Comparison of ENCODE assay signal across 8 mouse cellular contexts in the genomic region with DNA sequence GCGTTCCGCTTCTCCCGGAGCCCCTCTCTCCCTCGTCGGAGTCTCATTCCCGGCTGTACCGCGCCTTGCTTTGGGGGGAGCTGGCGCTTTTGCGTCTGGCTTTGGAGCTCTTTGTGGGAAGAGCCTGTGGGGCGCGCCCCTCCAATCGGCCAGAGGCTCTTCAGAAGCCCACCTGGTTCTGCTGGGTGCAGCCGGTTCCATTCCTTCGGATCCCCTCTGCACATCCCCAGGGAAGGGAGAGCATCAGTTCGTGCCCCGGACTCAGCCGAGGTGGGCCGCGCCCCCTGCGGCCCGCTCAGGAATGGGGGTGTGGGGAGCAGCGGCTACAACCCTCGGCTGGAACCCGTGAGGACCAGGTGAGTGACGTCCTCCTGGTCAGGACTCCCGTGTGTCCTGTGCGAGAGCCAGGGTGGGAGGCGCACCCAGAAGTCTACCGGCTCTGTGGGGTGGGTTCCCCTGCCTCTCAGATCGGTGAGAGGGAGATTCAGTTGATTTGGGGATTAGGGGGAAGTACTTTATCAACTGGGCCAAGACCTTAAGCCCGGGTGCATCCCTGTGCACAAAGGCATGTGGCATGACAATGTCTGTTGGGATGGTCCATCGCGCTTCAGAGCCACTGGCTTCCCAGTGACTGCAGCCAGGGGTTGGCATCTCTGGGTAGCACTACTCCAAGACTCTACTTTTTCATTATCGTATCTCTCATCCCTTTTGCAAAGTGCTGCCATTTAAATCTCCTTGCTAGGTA. TPM values are rescaled to one million over a fixed set of nuclear protein-coding genes. Genes with fewer than 3 reads are reported as not detected.
DNase-seq lines count a peak whose midpoint lies in the region; ATAC-seq lines count a peak whose summit lies in the region.

No protein-coding gene starts in this region.

- ATAC-seq in hindbrain, embryonic 11.5 days (ENCODE audit: low FRiP score) = peak; percentile 70

- DNase-seq in cerebellum, postnatal 10 days = peak; percentile 21 to 65
- DNase-seq in cerebellum, postnatal 4 days (ENCODE audit: low spot score in 2 of 2) = no peak
- DNase-seq in right cerebral cortex, postnatal 4 days = peak; percentile 29
- no peak for DNase-seq in right cerebral cortex, postnatal 25 days
- peak; percentile 77 for DNase-seq in hindbrain, embryonic 11.5 days (ENCODE audit: low spot score)
- DNase-seq in midbrain, embryonic 10.5 days (ENCODE audit: low spot score) = no peak
- no peak for DNase-seq in urinary bladder, postnatal 10 days (ENCODE audit: low spot score)
- DNase-seq in spleen, adult 18-20 months = no peak

- no peaks in the 10 kb centered on the region for H3K27me3 ChIP-seq in hindbrain, embryonic 11.5 days (ENCODE audit: control insufficient read depth, insufficient read depth, low read length)
- no peaks in the 10 kb centered on the region for H3K27me3 ChIP-seq in midbrain, embryonic 10.5 days (ENCODE audit: low read depth, poor library complexity, severe bottlenecking)

- peak overlapping the region; percentile 92 for H3K4me2 ChIP-seq in hindbrain, embryonic 11.5 days (replicated peaks; ENCODE audit: low read depth, low read length)

- no peaks in the 10 kb centered on the region for H3K36me3 ChIP-seq in hindbrain, embryonic 11.5 days (ENCODE audit: control insufficient read depth, insufficient read depth, low read length)
- H3K36me3 ChIP-seq in midbrain, embryonic 10.5 days = no peaks in the 10 kb centered on the region

- peak overlapping the region; percentile 67 for H3K4me3 ChIP-seq in hindbrain, embryonic 11.5 days (ENCODE audit: low read depth, low read length)
- H3K4me3 ChIP-seq in midbrain, embryonic 10.5 days = peak overlapping the region; percentile 84

- peak overlapping the region; percentile 84 for H3K9ac ChIP-seq in hindbrain, embryonic 11.5 days (ENCODE audit: low read depth, low read length)

- under 1% methylated on average over 35 of the region's 35 CpGs for WGBS in hindbrain, embryonic 11.5 days
- 2% methylated on average over 35 of the region's 35 CpGs for WGBS in midbrain, embryonic 10.5 days

- peak overlapping the region; percentile 91 for H3K27ac ChIP-seq in hindbrain, embryonic 11.5 days (ENCODE audit: low read depth, low read length)
- H3K27ac ChIP-seq in midbrain, embryonic 10.5 days (replicated peaks) = peak overlapping the region; percentile 97

- H3K4me1 ChIP-seq in hindbrain, embryonic 11.5 days (replicated peaks; ENCODE audit: control insufficient read depth, insufficient read depth, low read length) = peaks cover 4% of the 10 kb centered on the region; the same call in 1 of the 2 replicates
- H3K4me1 ChIP-seq in midbrain, embryonic 10.5 days = peaks cover 49% of the 10 kb centered on the region

- no peaks in the 10 kb centered on the region for H3K9me3 ChIP-seq in hindbrain, embryonic 11.5 days (ENCODE audit: control insufficient read depth, low read length)
- H3K9me3 ChIP-seq in midbrain, embryonic 10.5 days (replicated peaks) = no peaks in the 10 kb centered on the region

RNA-seq across cellular contexts. Expression of gene Gpr161, which starts 13.2 kb away (rescaled TPM):
- polyA plus RNA-seq in hindbrain, embryonic 11.5 days (2014; fragmentation: Nextera tagmentation; extraction: Ambion mirVana) = 2.6 and 3.3 TPM in 2 replicates
- 1.4 and 1.6 TPM in 2 replicates for polyA plus RNA-seq in midbrain, embryonic 10.5 days (2016; fragmentation: Nextera tagmentation; extraction: Ambion mirVana)

RNA-seq across cellular contexts. Expression of gene Tiprl, which starts 45.6 kb away (rescaled TPM):
- 111 and 117 TPM in 2 replicates for polyA plus RNA-seq in hindbrain, embryonic 11.5 days (2014; fragmentation: Nextera tagmentation; extraction: Ambion mirVana)
- 91.5 and 99.2 TPM in 2 replicates for polyA plus RNA-seq in midbrain, embryonic 10.5 days (2016; fragmentation: Nextera tagmentation; extraction: Ambion mirVana)

Comparison
In these comparisons a context has a peak if more than half of its experiments do, and no peak if none do; other contexts are left out.
1. DNase-seq: peak in cerebellum, postnatal 10 days (2 of 2), right cerebral cortex, postnatal 4 days (single experiment) and hindbrain, embryonic 11.5 days (single experiment); none in cerebellum, postnatal 4 days (0 of 2), right cerebral cortex, postnatal 25 days (single experiment), midbrain, embryonic 10.5 days (single experiment), urinary bladder, postnatal 10 days (single experiment) and spleen, adult 18-20 months (0 of 2).